Mouse (Mus musculus) MEL (cell line): ENCODE measurements around the gene Pbx3. TPM values are rescaled to one million over a fixed set of nuclear protein-coding genes. Genes with fewer than 3 reads are reported as not detected.
A peak's percentile ranks its signal among the peaks of the same experiment; 100 is the strongest.

Source experiments
- DNase-seq: peaks from one replicate; pipeline ENCODE4 v3.0.0; 2011; ENCODE audit warnings: low read depth, low spot score
- H3K27ac ChIP-seq: 2 replicates; pipeline ENCODE4 v1.5.1; 2012; ENCODE audit warnings: low read depth, mild to moderate bottlenecking, control low read depth, low read length, moderate library complexity; ENCODE audit not compliant: control insufficient read depth
- H3K27me3 ChIP-seq, 2 experiments: fragments of 150-350 bp in 1 of 2; sonication (generic) in 1 of 2; 2 replicates each; pipeline ENCODE4 v1.6.1; 2012; ENCODE audit warnings: low read length in 2 of 2, mild to moderate bottlenecking in 2 of 2, improper control_type of control experiment in 1 of 2, moderate library complexity in 1 of 2; ENCODE audit not compliant: insufficient read depth in 2 of 2, control insufficient read depth in 1 of 2
- H3K36me3 ChIP-seq, 2 experiments: 2 replicates each; pipeline ENCODE4 v1.6.1; 2012 to 2014; ENCODE audit warnings: low read length in 2 of 2, improper control_type of control experiment in 1 of 2, inconsistent platforms in 1 of 2, mild to moderate bottlenecking in 1 of 2; ENCODE audit not compliant: insufficient read depth in 2 of 2, control insufficient read depth in 1 of 2
- H3K4me1 ChIP-seq, 2 experiments: fragments of 150-350 bp in 1 of 2; sonication (generic) in 1 of 2; 2 replicates each; pipeline ENCODE4 v1.6.1; 2012; ENCODE audit warnings: low read length in 2 of 2, improper control_type of control experiment in 1 of 2, mild to moderate bottlenecking in 1 of 2; ENCODE audit not compliant: insufficient read depth in 2 of 2, control insufficient read depth in 1 of 2
- H3K4me3 ChIP-seq, 2 experiments: fragments of 150-350 bp in 1 of 2; sonication (generic) in 1 of 2; 2 replicates each; pipeline ENCODE4 v1.5.1; 2012; ENCODE audit warnings: low read depth in 2 of 2, low read length in 2 of 2, mild to moderate bottlenecking in 2 of 2, moderate library complexity in 2 of 2, control low read depth in 1 of 2, improper control_type of control experiment in 1 of 2; ENCODE audit not compliant: control insufficient read depth in 1 of 2, insufficient read depth in 1 of 2
- H3K79me2 ChIP-seq: 2 replicates; pipeline ENCODE4 v1.6.1; 2012; ENCODE audit warnings: mild to moderate bottlenecking, low read length, moderate library complexity; ENCODE audit not compliant: control insufficient read depth, poor library complexity, insufficient read depth
- H3K9ac ChIP-seq: 2 replicates; pipeline ENCODE4 v1.6.1; 2012; ENCODE audit warnings: low read depth, mild to moderate bottlenecking, control low read depth, low read length, moderate library complexity; ENCODE audit not compliant: control insufficient read depth, poor library complexity, severe bottlenecking
- H3K9me3 ChIP-seq: fragments of 150-350 bp; sonication (generic); replicated peaks from 2 replicates; pipeline ENCODE4 v1.6.1; 2012; ENCODE audit warnings: mild to moderate bottlenecking, low read length, improper control_type of control experiment, moderate library complexity; ENCODE audit not compliant: insufficient read depth
- CHD2 ChIP-seq: IDR thresholded peaks from 2 replicates; pipeline ENCODE4 v1.6.1; 2011; ENCODE audit warnings: low read length, improper control_type of control experiment
- CTCF ChIP-seq, 3 experiments: IDR thresholded peaks in 2 of 3; conservative IDR thresholded peaks in 1 of 3; 2 replicates each; pipeline ENCODE4 v1.5.1; 2011 to 2012; ENCODE audit warnings: low read length in 3 of 3, low read depth in 2 of 3, mild to moderate bottlenecking in 2 of 3, improper control_type of control experiment in 1 of 3, inconsistent platforms in 1 of 3, mixed read lengths in 1 of 3, moderate library complexity in 1 of 3; ENCODE audit not compliant: control insufficient read depth in 1 of 3, insufficient read depth in 1 of 3, poor library complexity in 1 of 3, severe bottlenecking in 1 of 3
- E2F4 ChIP-seq: IDR thresholded peaks from 2 replicates; pipeline ENCODE4 v1.6.1; 2011; ENCODE audit warnings: low read depth, low read length, improper control_type of control experiment, borderline replicate concordance
- ELF1 ChIP-seq: IDR thresholded peaks from 2 replicates; pipeline ENCODE4 v1.6.1; 2014; ENCODE audit warnings: low read depth, mild to moderate bottlenecking, inconsistent platforms, low read length, improper control_type of control experiment, moderate library complexity
- EP300 ChIP-seq, 2 experiments: IDR thresholded peaks; 2 replicates each; pipeline ENCODE4 v1.6.1; 2011; ENCODE audit warnings: improper control_type of control experiment in 2 of 2, low read length in 2 of 2, low read depth in 1 of 2, mild to moderate bottlenecking in 1 of 2
- GABPA ChIP-seq: IDR thresholded peaks from 2 replicates; pipeline ENCODE4 v1.6.1; 2012; ENCODE audit warnings: low read depth, mild to moderate bottlenecking, inconsistent platforms, low read length, improper control_type of control experiment, moderate library complexity
- KAT2A ChIP-seq: conservative IDR thresholded peaks from 2 replicates; pipeline ENCODE4 v1.6.1; 2012; ENCODE audit warnings: low read depth, low read length, improper control_type of control experiment, inconsistent platforms
- MAFK ChIP-seq: IDR thresholded peaks from 2 replicates; pipeline ENCODE4 v1.6.1; 2011; ENCODE audit warnings: low read depth, mild to moderate bottlenecking, low read length, improper control_type of control experiment, borderline replicate concordance
- MAZ ChIP-seq: IDR thresholded peaks from 2 replicates; pipeline ENCODE4 v1.6.1; 2012; ENCODE audit warnings: low read depth, mild to moderate bottlenecking, inconsistent platforms, low read length, improper control_type of control experiment
- MXI1 ChIP-seq: IDR thresholded peaks from 2 replicates; pipeline ENCODE4 v1.6.1; 2011; ENCODE audit warnings: mild to moderate bottlenecking, low read depth, low read length, improper control_type of control experiment
- MYB ChIP-seq: IDR thresholded peaks from 2 replicates; pipeline ENCODE4 v1.6.1; 2011; ENCODE audit warnings: mild to moderate bottlenecking, low read depth, low read length, improper control_type of control experiment
- NELFE ChIP-seq: IDR thresholded peaks from 2 replicates; pipeline ENCODE4 v1.6.1; 2011; ENCODE audit warnings: low read depth, low read length, improper control_type of control experiment
- POLR2AphosphoS2 ChIP-seq: IDR thresholded peaks from 2 replicates; pipeline ENCODE4 v1.6.1; 2011; ENCODE audit warnings: low read length, improper control_type of control experiment
- RAD21 ChIP-seq: IDR thresholded peaks from 2 replicates; pipeline ENCODE4 v1.6.1; 2011; ENCODE audit warnings: mild to moderate bottlenecking, low read depth, low read length, improper control_type of control experiment
- SIN3A ChIP-seq: IDR thresholded peaks from 2 replicates; pipeline ENCODE4 v1.6.1; 2012; ENCODE audit warnings: low read length, improper control_type of control experiment, inconsistent platforms
- SMC3 ChIP-seq: IDR thresholded peaks from 2 replicates; pipeline ENCODE4 v1.6.1; 2011; ENCODE audit warnings: low read depth, low read length, improper control_type of control experiment
- TAL1 ChIP-seq: IDR thresholded peaks from 2 replicates; pipeline ENCODE4 v1.6.1; 2012; ENCODE audit warnings: mild to moderate bottlenecking, inconsistent platforms, low read length, moderate library complexity, mixed read lengths
- TBP ChIP-seq: IDR thresholded peaks from 2 replicates; pipeline ENCODE4 v1.8.0; 2011; ENCODE audit warnings: low read depth, low read length, improper control_type of control experiment
- USF1 ChIP-seq: IDR thresholded peaks from 2 replicates; pipeline ENCODE4 v1.6.1; 2014; ENCODE audit warnings: low read depth, mild to moderate bottlenecking, inconsistent platforms, low read length, improper control_type of control experiment, moderate library complexity
- USF2 ChIP-seq, 2 experiments: IDR thresholded peaks; 2 replicates each; pipeline ENCODE4 v1.6.1; 2011 to 2012; ENCODE audit warnings: improper control_type of control experiment in 2 of 2, low read length in 2 of 2, borderline replicate concordance in 1 of 2, inconsistent platforms in 1 of 2, low read depth in 1 of 2, mild to moderate bottlenecking in 1 of 2; ENCODE audit not compliant: insufficient read depth in 1 of 2
- ZC3H11A ChIP-seq: IDR thresholded peaks from 2 replicates; pipeline ENCODE4 v1.6.1; 2012; ENCODE audit warnings: low read depth, mild to moderate bottlenecking, inconsistent platforms, low read length, improper control_type of control experiment
- ZMIZ1 ChIP-seq: IDR thresholded peaks from 2 replicates; pipeline ENCODE4 v1.6.1; 2012; ENCODE audit warnings: low read depth, mild to moderate bottlenecking, inconsistent platforms, low read length, improper control_type of control experiment, moderate library complexity
- ZNF384 ChIP-seq: IDR thresholded peaks from 2 replicates; pipeline ENCODE4 v1.6.1; 2012; ENCODE audit warnings: low read depth, mild to moderate bottlenecking, inconsistent platforms, low read length, improper control_type of control experiment
- polyA plus RNA-seq, 2 experiments: library from polyadenylated mRNA; stranded (reverse) in 1 of 2; unstranded in 1 of 2; fragments of >175 nt in 1 of 2; fragments of >200 nt in 1 of 2; gene quantifications; 2 replicates each; pipeline versions ENCODE4 v1.2.1 to v1.2.4; 2012; ENCODE audit warnings: low replicate concordance in 2 of 2, low read depth in 1 of 2; ENCODE audit not compliant: insufficient read length in 2 of 2, insufficient read depth in 1 of 2, missing spikeins in 1 of 2
- total RNA-seq: library from RNA; depleted of rRNA; stranded (reverse); fragments of 300-350 nt; gene quantifications from 2 replicates; pipeline ENCODE4 v1.2.3, GENCODE M21; 2012

Gene Pbx3
- total and polyA plus RNA-seq, 3 experiments = 10.1 to 22.4 TPM; not detected in 1

- Histone ChIP-seq H3K27me3 (no peaks in the 10 kb centered on the region), H3K9ac (no peak overlapping the region), H3K36me3 (peaks cover 0 to 9% of the 10 kb centered on the region in 2 experiments; a peak in 3 of 4 replicates), H3K79me2 (no peaks in the 10 kb centered on the region), H3K27ac (no peak overlapping the region), H3K4me1 (peaks cover 3 to 13% of the 10 kb centered on the region in 2 experiments; a peak in 2 of 4 replicates), H3K4me3 (no peak overlapping the region), H3K9me3 (no peaks in the 10 kb centered on the region)
- DNase-seq = peak; percentile 18
- TF ChIP-seq MYB (peak; percentile 69), EP300 (IDR thresholded peaks at IDR 0.05; ENCODE audit: low read depth in 1 of 2, low read length in 2 of 2) (peak in 1 of 2 experiments; percentile 52; a peak in 1 of 4 replicates), KAT2A (no peak), NELFE (no peak)
These were observed 74.3 kb downstream of the Pbx3 start for GRCm38 (mm10) chr2:34298664-34299063.

GRCm38 (mm10) chr2:34298202-34298601 is 74.7 kb downstream of the Pbx3 start:
- Histone ChIP-seq H3K27ac (no peak overlapping the region), H3K9me3 (no peaks in the 10 kb centered on the region), H3K4me1 (peaks cover 3 to 13% of the 10 kb centered on the region in 2 experiments; a peak in 2 of 4 replicates), H3K79me2 (no peaks in the 10 kb centered on the region), H3K4me3 (no peak overlapping the region), H3K27me3 (no peaks in the 10 kb centered on the region), H3K36me3 (peaks cover 0 to 9% of the 10 kb centered on the region in 2 experiments; a peak in 3 of 4 replicates), H3K9ac (no peak overlapping the region)
- TF ChIP-seq USF2 (IDR thresholded peaks at IDR 0.05; ENCODE audit: borderline replicate concordance in 1 of 2, insufficient read depth in 1 of 2, low read depth in 1 of 2, low read length in 2 of 2) (no peak), ZNF384 (no peak), ZMIZ1 (no peak), NELFE (no peak), TBP (no peak), ZC3H11A (no peak), CHD2 (no peak), TAL1 (no peak), MAFK (peak; percentile 81), E2F4 (no peak), SMC3 (0 out of 2 replicates have a peak, but pooled peaks have one; percentile 7), MXI1 (no peak), SIN3A (no peak), POLR2AphosphoS2 (no peak), ELF1 (no peak), MAZ (no peak), RAD21 (peak; percentile 0; the same call in 1 of the 2 replicates), CTCF (IDR thresholded peaks at IDR 0.05 in 2 of 3, conservative IDR thresholded peaks at IDR 0.05 in 1 of 3; ENCODE audit: control insufficient read depth in 1 of 3, insufficient read depth in 1 of 3, low read depth in 2 of 3, low read length in 3 of 3, poor library complexity in 1 of 3, severe bottlenecking in 1 of 3) (no peak; a peak in 1 of 6 replicates), USF1 (no peak), EP300 (IDR thresholded peaks at IDR 0.05; ENCODE audit: low read depth in 1 of 2, low read length in 2 of 2) (no peak), GABPA (no peak)
- peak; percentile 23 for DNase-seq
